Mouse (Mus musculus) splenic B cell, adult 2 months (primary cell): ENCODE data around the gene Csrnp1.

Experiments
- DNase-seq: peaks from one replicate; pipeline ENCODE4 v3.0.0-alpha.2; 2011; ENCODE audit warnings: low read depth, low spot score
- H3K27me3 ChIP-seq: 2 replicates; pipeline ENCODE4 v1.6.1; 2012; ENCODE audit warnings: mild to moderate bottlenecking, low read length, moderate library complexity, mixed read lengths; ENCODE audit not compliant: control insufficient read depth, poor library complexity, insufficient read depth, severe bottlenecking
- H3K36me3 ChIP-seq: 2 replicates; pipeline ENCODE4 v1.6.1; 2012; ENCODE audit warnings: mild to moderate bottlenecking, low read length, moderate library complexity, mixed read lengths; ENCODE audit not compliant: control insufficient read depth, poor library complexity, insufficient read depth, severe bottlenecking

Gene Csrnp1

DNA sequence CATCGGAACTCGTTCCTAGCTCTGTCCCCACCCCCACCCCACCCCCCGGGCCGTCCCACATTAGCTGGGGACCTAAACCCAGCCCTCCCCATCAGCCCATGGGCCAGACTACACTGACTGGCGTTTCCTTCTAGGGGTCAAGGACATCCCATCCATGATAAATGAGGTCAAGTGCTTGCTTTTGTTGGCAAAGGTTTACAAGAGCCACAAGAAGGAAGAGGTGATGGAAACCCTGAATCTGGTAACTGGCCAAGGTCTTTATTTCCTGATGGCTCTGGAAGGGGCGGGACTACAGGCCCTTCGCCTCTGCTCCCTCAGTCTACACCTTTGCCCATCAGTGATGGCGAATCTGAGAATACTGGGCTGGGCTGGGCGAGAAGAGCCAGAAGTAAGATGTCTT lies 25.6 kb downstream of the Csrnp1 start:
- H3K36me3 ChIP-seq, result no peaks in the 10 kb centered on the region
- no peak for DNase-seq
- no peaks in the 10 kb centered on the region for H3K27me3 ChIP-seq

DNA sequence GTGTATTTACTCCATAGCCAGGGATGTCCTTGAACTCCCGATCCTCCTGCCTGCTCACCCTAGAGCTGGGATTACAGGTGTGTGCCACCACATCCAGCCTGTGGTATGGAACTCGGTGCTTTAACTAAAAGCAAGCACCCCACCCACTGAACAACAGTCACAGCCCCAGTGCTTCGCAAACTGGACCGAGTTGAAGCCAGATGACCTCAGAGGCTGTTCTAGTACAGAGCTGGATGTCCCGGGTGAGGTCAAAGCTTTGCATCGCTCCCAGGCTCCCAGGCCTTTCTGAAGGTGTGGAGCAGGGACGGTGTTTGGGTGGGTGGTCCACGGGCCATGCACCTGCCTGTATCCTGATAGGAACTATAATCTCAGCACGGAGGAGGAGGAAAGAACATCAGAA lies 33.1 kb downstream of the Csrnp1 start:
- Histone ChIP-seq H3K27me3 (no peaks in the 10 kb centered on the region), H3K36me3 (no peaks in the 10 kb centered on the region)
- no peak for DNase-seq

DNA sequence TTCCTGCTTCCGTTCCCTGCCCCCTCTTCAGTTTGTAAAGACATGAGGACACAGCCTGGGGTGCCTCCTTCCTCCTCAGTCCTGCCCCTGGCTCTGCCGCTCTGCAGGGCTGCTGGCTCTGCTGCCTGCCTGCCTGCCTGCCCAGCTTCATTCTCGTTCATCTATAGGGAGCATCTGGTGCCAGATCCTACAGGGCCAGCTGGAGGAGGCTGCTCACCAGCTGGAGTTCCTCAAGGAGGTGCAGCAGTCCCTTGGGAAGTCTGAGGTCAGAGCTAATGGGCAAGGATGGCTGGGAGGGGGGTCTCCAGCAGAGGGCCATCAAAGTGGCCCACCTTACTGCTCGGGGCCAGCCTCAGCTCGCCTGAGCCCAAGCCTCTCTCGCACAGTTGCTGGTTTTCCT lies 34.0 kb downstream of the Csrnp1 start:
- no peak for DNase-seq
- H3K36me3 ChIP-seq, result no peaks in the 10 kb centered on the region
- no peaks in the 10 kb centered on the region for H3K27me3 ChIP-seq

- no peak for DNase-seq
- no peaks in the 10 kb centered on the region for H3K36me3 ChIP-seq
Observed at GRCm38 (mm10) chr9:119948804-119949203, 35.7 kb downstream of the Csrnp1 start.

GRCm38 (mm10) chr9:119945173-119945900 lies 39.1 kb downstream of the Csrnp1 start:
- Histone ChIP-seq H3K27me3 (no peaks in the 10 kb centered on the region), H3K36me3 (no peaks in the 10 kb centered on the region)
- peak; percentile 71 for DNase-seq

More at GRCm38 (mm10) chr9:119948804-119949203, 35.7 kb downstream of the Csrnp1 start:
- no peaks in the 10 kb centered on the region for H3K27me3 ChIP-seq

DNA sequence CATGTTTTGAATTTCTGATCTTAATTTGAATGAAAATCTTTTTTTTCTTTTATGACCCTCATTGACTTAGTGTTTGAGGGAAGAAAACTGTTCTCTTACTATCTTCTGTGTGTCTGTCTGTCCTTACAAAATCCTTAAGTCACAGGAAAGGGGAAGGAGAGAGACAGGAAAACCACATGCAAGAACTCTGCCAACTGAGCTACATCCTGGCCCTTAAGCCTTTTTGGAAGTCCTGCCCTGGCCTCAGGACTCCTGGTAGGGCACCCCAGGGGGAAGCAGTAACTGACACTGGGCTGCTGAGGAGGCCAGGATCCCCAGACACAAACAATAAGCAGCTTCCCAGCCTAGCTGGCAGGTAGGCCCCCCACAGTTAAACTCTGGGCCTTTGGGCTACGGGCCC lies 41.1 kb downstream of the Csrnp1 start:
- Histone ChIP-seq H3K27me3 (no peaks in the 10 kb centered on the region), H3K36me3 (no peaks in the 10 kb centered on the region)
- DNase-seq, result no peak

GRCm38 (mm10) chr9:119941861-119942260 lies 42.6 kb downstream of the Csrnp1 start:
- no peaks in the 10 kb centered on the region for H3K36me3 ChIP-seq
- no peaks in the 10 kb centered on the region for H3K27me3 ChIP-seq
- DNase-seq, result no peak

DNA sequence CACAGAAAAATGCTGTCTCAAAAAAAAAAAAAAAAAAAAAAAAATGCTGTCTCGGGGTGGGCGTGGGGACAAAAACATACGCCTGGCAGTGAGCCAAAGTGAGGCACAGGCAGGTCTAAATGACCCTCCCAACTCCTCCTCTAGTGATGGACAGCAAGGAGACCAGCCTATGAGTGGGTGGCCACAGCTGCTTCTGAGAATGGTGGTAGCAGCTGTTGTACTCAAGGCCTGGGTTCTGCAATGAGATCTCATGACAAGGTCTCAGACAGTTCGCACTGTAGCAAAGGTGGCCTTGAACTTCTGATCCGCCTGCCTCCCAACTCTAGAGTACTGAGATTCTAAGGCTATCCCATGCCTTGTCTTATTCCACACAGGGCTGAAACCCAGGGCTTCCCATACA lies 43.1 kb downstream of the Csrnp1 start:
- Histone ChIP-seq H3K27me3 (no peaks in the 10 kb centered on the region), H3K36me3 (no peaks in the 10 kb centered on the region)
- DNase-seq, result no peak

DNA sequence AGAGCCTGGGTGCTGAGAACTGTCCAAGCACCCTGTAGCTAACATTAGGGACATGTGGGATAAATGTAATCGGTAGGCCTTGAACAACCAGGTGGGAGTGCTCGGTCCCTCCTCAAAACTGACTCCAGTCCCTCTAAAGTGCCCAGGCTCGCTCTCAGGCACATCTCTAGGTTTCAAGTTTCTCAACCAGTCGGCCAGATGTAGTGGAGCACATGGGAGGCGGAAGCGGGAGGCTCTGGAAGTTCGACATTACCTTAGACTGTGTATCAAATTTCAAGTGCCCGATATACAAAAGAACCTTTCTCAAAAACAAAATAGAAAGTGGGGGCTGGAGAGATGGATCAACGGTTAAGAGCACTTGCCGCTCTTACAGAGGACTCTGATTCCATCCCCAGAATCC lies 44.8 kb downstream of the Csrnp1 start:
- no peak for DNase-seq
- Histone ChIP-seq H3K27me3 (no peaks in the 10 kb centered on the region), H3K36me3 (no peaks in the 10 kb centered on the region)

DNA sequence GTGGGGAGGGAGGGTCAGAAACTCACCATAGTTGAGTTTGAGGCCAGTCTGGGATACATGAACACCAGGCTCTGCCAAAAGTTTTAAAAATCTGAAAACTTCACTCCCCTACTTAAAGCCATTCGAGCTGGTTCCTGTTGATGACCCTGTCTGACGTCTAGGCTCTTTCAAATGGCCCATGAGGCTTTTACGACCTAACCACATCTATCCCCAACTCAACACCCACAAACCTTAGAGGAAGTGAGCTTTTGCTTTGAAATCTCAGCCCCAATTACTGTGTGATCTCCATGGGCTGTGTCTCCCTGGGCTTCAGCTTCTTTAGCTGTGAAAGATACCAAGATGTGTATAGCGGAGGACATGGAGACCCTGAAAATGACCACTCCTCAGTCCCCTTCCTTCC lies 46.0 kb downstream of the Csrnp1 start:
- no peaks in the 10 kb centered on the region for H3K27me3 ChIP-seq
- peak; percentile 42 for DNase-seq
- H3K36me3 ChIP-seq, result no peaks in the 10 kb centered on the region

GRCm38 (mm10) chr9:119937005-119937773 lies 47.3 kb downstream of the Csrnp1 start, which contains the start of the genes Gorasp1 and Ttc21a:
Gene Gorasp1 (minus strand): TSS chr9:119937565.
Gene Ttc21a (plus strand): TSS chr9:119937606.
- DNase-seq, result peak; percentile 95
- no peaks in the 10 kb centered on the region for H3K27me3 ChIP-seq
- H3K36me3 ChIP-seq, result 0 out of 2 replicates have a peak, but pooled peaks cover 4% of the 10 kb centered on the region

- no peak for DNase-seq
- Histone ChIP-seq H3K27me3 (no peaks in the 10 kb centered on the region), H3K36me3 (peaks cover 7% of the 10 kb centered on the region; the same call in 1 of the 2 replicates)
Observed at GRCm38 (mm10) chr9:119933675-119934074, 50.8 kb downstream of the Csrnp1 start.

GRCm38 (mm10) chr9:119932358-119932757 lies 52.1 kb downstream of the Csrnp1 start:
- Histone ChIP-seq H3K27me3 (no peaks in the 10 kb centered on the region), H3K36me3 (peaks cover 11% of the 10 kb centered on the region; the same call in 1 of the 2 replicates)
- no peak for DNase-seq

DNA sequence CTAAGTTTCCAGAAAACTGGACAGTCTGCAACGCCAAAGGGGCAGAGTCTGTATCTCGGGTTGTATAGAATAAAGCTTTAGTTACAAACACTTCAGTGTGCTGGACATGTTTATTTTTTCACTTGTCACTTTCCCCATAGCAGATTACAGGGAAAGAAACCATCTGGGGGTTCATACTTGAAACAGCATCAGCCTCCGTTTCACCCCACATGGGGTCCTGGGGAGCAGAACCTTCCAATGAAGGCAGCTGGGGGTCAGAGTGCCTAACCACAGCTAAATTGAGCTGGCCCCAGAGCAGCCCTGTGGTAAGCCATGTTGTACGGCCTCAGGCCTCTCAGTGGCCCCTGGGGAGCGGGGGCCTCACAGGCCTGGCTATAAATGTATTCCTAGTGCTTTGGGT lies 58.0 kb downstream of the Csrnp1 start:
- Histone ChIP-seq H3K27me3 (no peaks in the 10 kb centered on the region), H3K36me3 (peaks cover 16% of the 10 kb centered on the region)
- DNase-seq, result no peak

- H3K36me3 ChIP-seq, result peaks cover 15% of the 10 kb centered on the region
- DNase-seq, result no peak
- H3K27me3 ChIP-seq, result no peaks in the 10 kb centered on the region
Observed at GRCm38 (mm10) chr9:119925729-119926128, 58.7 kb downstream of the Csrnp1 start.
